Mouse (Mus musculus) liver, embryonic 11.5 days (tissue): ENCODE results near the gene Sap30bp. TPM values are rescaled to one million over a fixed set of nuclear protein-coding genes. Genes with fewer than 3 reads are reported as not detected.

Experiments
- ATAC-seq: fragments of 200-750 bp; cut with Nextera tagmentation; replicated peaks from 2 replicates; pipeline ENCODE4 v1.8.0; 2017; ENCODE audit warnings: moderate number of reproducible peaks, mild to moderate bottlenecking, moderate TSS enrichment, moderate library complexity; ENCODE audit not compliant: low FRiP score
- DNase-seq: peaks from one replicate; pipeline ENCODE4 v3.0.0-alpha.2; 2017; ENCODE audit warnings: low spot score
- H3K27ac ChIP-seq: fragments of 300-500 bp; sonication (generic); 2 replicates; pipeline ENCODE4 v1.5.1; 2014; ENCODE audit warnings: mild to moderate bottlenecking, low read depth, low read length, control low read depth
- H3K27me3 ChIP-seq: fragments of 300-500 bp; sonication (generic); replicated peaks from 2 replicates; pipeline ENCODE4 v1.6.1; 2014; ENCODE audit warnings: low read length, mixed read lengths; ENCODE audit not compliant: control insufficient read depth, insufficient read depth
- H3K36me3 ChIP-seq: fragments of 300-500 bp; sonication (generic); 2 replicates; pipeline ENCODE4 v1.6.1; 2014; ENCODE audit warnings: mild to moderate bottlenecking, low read length, moderate library complexity, mixed read lengths; ENCODE audit not compliant: control insufficient read depth, insufficient read depth
- H3K4me1 ChIP-seq: fragments of 300-500 bp; sonication (generic); replicated peaks from 2 replicates; pipeline ENCODE4 v1.6.1; 2014; ENCODE audit warnings: low read length, mixed read lengths; ENCODE audit not compliant: control insufficient read depth, insufficient read depth
- H3K4me2 ChIP-seq: fragments of 300-500 bp; sonication (generic); 2 replicates; pipeline ENCODE4 v1.6.1; 2014; ENCODE audit warnings: mild to moderate bottlenecking, control low read depth, moderate library complexity
- H3K4me3 ChIP-seq: fragments of 300-500 bp; sonication (generic); 2 replicates; pipeline ENCODE4 v1.5.1; 2014; ENCODE audit warnings: low read depth, low read length, control low read depth
- H3K9ac ChIP-seq: fragments of 300-500 bp; sonication (generic); 2 replicates; pipeline ENCODE4 v1.6.1; 2014; ENCODE audit warnings: low read depth, low read length, control low read depth
- H3K9me3 ChIP-seq: fragments of 300-500 bp; sonication (generic); 2 replicates; pipeline ENCODE4 v1.6.1; 2016; ENCODE audit warnings: low read length, inconsistent platforms, mixed read lengths; ENCODE audit not compliant: control insufficient read depth
- WGBS: fragments of 180-500 bp; shearing (Covaris S2); extraction: QIAGEN DNeasy Blood & Tissue Kit; methylation state at CpG from one replicate; pipeline ENCODE4 v1.1.7; 2014; 5-methylcytosine and 5-hydroxymethylcytosine counted together
- polyA plus RNA-seq: library from polyadenylated mRNA; unstranded; fragments of >200 nt; fragmentation: Nextera tagmentation; extraction: Ambion mirVana; gene quantifications from 2 replicates; pipeline ENCODE4 v1.2.1, GENCODE M21; 2014

Sap30bp gene
- polyA plus RNA-seq, 1 experiment from 2014 or later: 39.9 TPM

DNA sequence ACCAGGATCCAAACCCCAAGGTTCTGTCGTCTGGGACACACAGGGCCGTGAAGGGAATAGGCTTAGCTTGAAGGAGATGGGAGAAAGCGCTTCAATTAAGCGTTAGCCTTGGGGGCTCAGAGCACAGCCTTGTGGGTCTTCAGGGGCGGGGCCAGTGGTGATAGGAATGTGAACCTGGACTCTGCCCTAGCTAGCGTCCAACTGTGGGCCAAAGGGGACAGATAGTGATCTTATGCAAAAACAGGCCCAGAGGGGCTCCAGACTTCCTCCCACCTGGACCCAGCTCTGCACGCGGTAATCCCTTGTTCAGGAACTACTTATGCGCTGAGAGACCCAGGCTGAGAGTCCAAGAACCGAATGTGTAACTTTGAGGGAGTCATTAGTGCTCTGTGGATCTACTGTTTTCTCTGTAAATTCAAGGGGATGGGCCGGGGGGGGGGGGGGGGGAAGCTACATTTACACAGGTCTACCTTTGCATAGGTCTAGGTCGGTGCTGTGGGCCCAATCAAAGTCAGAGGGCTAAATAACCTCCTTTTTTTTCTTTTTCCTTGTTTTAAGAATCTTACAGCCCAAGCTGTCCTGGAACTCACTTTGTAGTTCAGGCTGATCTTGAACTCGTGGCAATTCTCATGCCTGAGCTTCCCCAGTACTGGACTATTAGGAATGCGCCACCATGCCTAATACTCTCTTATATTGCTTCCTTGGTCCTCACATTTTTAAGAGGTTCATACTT lies 78.6 kb downstream of the Sap30bp start:
- Histone ChIP-seq H3K27ac (peak overlapping the region; percentile 97), H3K4me2 (peak overlapping the region; percentile 92), H3K4me3 (peak overlapping the region; percentile 85), H3K4me1 (peaks cover 26% of the 10 kb centered on the region), H3K9me3 (no peaks in the 10 kb centered on the region), H3K36me3 (peaks cover 23% of the 10 kb centered on the region; the same call in 1 of the 2 replicates), H3K9ac (peak overlapping the region; percentile 98), H3K27me3 (no peaks in the 10 kb centered on the region)
- 16% methylated on average over 13 of the region's 14 CpGs for WGBS
- peak; percentile 67 for DNase-seq
- 0 out of 2 replicates have a peak, but pooled peaks have one; percentile 12 for ATAC-seq

DNA sequence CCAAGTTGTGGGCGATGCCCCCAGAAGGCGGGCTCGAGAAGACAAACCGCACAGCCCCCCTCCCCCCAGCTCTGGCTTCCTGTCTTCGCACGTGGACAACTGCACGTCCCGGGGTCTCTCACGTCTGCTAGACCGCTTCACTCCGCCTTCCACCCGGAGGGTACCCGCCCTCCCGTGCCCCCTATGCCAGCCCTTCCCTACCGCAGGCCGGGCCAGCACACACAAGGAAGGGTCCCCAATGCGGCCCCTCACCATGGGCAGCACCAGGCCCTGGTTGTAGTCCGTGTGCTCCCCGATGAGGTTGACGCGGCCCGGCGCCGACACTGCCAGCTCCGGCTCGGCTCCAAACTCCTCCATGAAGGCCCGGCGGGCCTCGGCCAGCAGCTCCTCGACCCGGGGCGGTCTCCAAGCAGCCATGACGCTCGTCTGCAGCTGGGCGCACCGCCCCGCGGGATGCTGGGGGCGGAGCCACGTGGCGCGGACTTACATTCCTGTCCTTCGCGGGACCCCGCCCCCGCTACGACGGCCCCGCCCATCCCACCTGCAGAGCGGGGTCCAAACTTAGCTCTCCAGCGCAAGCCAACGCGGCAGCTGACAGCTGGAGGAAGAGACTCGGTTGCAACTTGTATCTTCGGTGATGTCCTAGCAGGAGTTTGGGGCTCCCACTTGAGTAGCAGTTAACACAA lies 79.3 kb downstream of the Sap30bp start, which contains the start of gene Galk1:
Galk1 (minus strand) TSS at position 458 of the 686 bp plus-strand sequence.
- DNase-seq (peak; percentile 90), ATAC-seq (peak; percentile 86)
- Histone ChIP-seq H3K9ac (peak within 1 kb of the TSS; percentile 98), H3K4me1 (peaks cover 26% of the 10 kb centered on the region), H3K36me3 (peaks cover 23% of the 10 kb centered on the region; the same call in 1 of the 2 replicates), H3K4me2 (peak within 1 kb of the TSS; percentile 92), H3K27me3 (no peaks in the 10 kb centered on the region), H3K27ac (peak within 1 kb of the TSS; percentile 97), H3K9me3 (no peaks in the 10 kb centered on the region), H3K4me3 (peak within 1 kb of the TSS; percentile 85)
- WGBS: under 1% methylated on average over 55 of the region's 55 CpGs

DNA sequence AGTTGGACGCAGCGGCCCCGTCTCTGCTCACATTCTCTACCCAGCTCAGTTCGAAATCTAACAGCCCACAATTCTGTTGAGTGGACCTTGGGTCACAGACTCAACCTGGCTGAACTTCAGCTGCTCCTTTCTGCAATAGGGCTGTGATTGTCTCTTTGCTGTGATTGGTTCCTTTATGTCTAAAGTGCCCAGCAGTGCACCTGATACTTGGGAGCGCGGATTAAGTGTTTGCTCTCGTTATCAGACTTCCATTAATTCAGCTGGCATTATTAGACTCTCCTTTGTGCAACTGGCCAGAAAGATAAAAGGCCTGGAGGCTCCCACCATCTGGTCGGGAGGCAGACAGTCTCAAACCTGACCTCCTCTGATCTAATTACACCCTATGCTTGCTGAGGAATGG lies 81.7 kb downstream of the Sap30bp start:
- Histone ChIP-seq H3K36me3 (peaks cover 9% of the 10 kb centered on the region; the same call in 1 of the 2 replicates), H3K4me3 (no peak overlapping the region), H3K27me3 (no peaks in the 10 kb centered on the region), H3K9me3 (no peaks in the 10 kb centered on the region), H3K27ac (no peak overlapping the region), H3K4me2 (no peak overlapping the region), H3K4me1 (peaks cover 26% of the 10 kb centered on the region), H3K9ac (no peak overlapping the region)
- DNase-seq (peak; percentile 31), ATAC-seq (no peak; the same call in 1 of the 2 replicates)
- WGBS: 53% methylated on average over 8 of the region's 8 CpGs

Other genes starting within 250 kb of the Sap30bp start
- 47.2 and 52.8 TPM in 2 replicates for gene Grb2, start 224.7 kb upstream of the Sap30bp start, polyA plus RNA-seq
- 14.1 and 14.4 TPM in 2 replicates for gene Tmem94, start 167.8 kb upstream of the Sap30bp start, polyA plus RNA-seq
- 13.5 and 14.0 TPM in 2 replicates for gene Caskin2, start 119.6 kb upstream of the Sap30bp start, polyA plus RNA-seq
- 36.1 and 36.4 TPM in 2 replicates for gene Tsen54, start 118.6 kb upstream of the Sap30bp start, polyA plus RNA-seq
- 15.6 and 18.7 TPM in 2 replicates for gene Llgl2, start 109.2 kb upstream of the Sap30bp start, polyA plus RNA-seq
- gene Myo15b, start 74.9 kb upstream of the Sap30bp start, polyA plus RNA-seq: 0.56 and 0.89 TPM in 2 replicates
- 39.5 and 45.9 TPM in 2 replicates for gene Smim5, start 33.3 kb upstream of the Sap30bp start, polyA plus RNA-seq
- 3.5 and 3.6 TPM in 2 replicates for gene Smim6, start 21.3 kb upstream of the Sap30bp start, polyA plus RNA-seq
- gene Recql5, start 195 bp downstream of the Sap30bp start, polyA plus RNA-seq: 19.8 and 22.9 TPM in 2 replicates
- gene Itgb4, start 41.4 kb downstream of the Sap30bp start, polyA plus RNA-seq: 0.60 and 0.77 TPM in 2 replicates
- 299 and 304 TPM in 2 replicates for gene Galk1, start 79.4 kb downstream of the Sap30bp start, polyA plus RNA-seq
- gene H3f3b, start 94.7 kb downstream of the Sap30bp start, polyA plus RNA-seq: 1,141 and 1,182 TPM in 2 replicates
- 28.9 and 34.1 TPM in 2 replicates for gene Unk, start 97.0 kb downstream of the Sap30bp start, polyA plus RNA-seq
- 44.8 and 45.3 TPM in 2 replicates for gene Unc13d, start 144.7 kb downstream of the Sap30bp start, polyA plus RNA-seq
- 98.8 and 105 TPM in 2 replicates for gene Wbp2, start 153.7 kb downstream of the Sap30bp start, polyA plus RNA-seq
- 6.3 and 6.6 TPM in 2 replicates for gene Trim47, start 193.9 kb downstream of the Sap30bp start, polyA plus RNA-seq
- 3.1 and 3.5 TPM in 2 replicates for gene Trim65, start 197.8 kb downstream of the Sap30bp start, polyA plus RNA-seq
- gene Mrpl38, start 205.6 kb downstream of the Sap30bp start, polyA plus RNA-seq: 121 and 126 TPM in 2 replicates
- gene Fbf1, start 234.9 kb downstream of the Sap30bp start, polyA plus RNA-seq: 20.1 and 23.3 TPM in 2 replicates